Mouse (Mus musculus): ENCODE measurements around the gene Yeats2.
A peak's percentile ranks its signal among the peaks of the same experiment; 100 is the strongest.

The Yeats2 gene

DNA sequence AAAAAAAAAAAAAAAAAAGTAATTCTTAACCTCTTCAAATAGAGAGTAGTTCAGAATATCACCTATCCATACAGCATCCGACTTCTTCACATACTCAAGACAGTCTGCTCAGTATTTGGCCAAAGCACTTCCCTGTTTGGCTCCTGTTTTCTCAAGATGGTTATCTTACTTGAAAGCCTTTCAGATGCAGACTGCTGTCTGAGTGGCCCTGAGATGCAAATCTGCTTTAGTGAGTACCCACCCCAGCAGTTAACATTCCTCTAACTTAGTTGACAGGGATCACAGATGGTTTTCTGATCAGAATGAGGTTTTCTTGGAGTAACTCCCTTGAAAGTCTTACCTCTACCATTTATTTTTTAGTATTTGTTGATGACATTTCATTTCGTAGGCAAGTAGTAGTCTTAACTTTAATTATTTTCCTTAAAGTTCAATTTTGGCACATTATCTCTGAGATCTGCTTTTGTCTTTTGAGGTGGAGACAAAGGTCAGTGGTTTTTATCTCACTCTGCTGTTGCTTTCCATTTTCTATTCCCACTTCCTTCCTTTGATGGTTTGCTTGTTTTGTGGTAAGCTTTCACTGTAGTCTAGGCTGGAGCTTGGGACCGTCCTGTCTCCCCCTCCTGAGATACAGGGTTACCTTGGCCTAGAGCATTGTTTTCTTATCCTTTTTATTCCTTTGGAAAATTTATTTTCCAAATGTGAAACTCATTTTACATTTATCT is 50.5 kb downstream of the Yeats2 start:
- DNase-seq (ENCODE audit: low read depth) = no peak

DNA sequence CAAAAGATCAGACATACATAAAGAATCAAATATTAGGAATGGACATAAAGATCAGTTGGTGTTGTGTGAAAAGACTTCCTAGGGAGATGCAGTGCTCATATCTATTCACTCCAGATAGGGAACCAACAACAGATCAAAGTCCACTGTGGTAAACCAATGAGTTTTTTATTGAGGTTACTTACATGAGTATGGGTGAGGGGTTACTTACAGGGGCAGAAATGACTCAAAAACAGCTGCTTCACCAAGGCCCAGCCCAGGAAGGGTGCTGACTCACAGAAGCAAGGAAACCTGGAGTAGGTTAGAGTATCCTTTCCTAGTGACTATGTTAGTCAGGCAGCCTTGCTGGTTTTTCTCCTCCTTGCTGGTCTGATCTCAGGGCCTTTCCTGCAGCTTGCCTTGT is 51.2 kb downstream of the Yeats2 start:
- no peak for DNase-seq (ENCODE audit: low read depth)

DNA sequence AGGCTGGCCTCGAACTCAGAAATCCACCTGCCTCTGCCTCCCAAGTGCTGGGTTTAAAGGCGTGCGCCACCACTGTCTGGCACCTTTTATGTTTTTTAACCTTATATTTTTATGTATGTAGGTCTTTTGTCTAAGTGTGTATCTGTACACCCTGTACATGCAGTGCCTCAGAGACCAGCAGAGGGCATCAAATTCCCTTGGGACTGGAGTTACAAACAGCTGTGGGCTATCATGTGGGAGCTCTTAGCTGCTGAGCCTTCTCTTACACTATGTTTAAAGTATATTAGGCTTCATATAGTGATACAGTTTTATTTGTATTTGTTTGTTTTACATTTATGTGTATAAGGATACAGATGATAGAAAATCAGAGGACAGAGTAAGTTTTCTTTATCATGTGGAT is 54.7 kb downstream of the Yeats2 start:
- peak; percentile 14 for DNase-seq (ENCODE audit: low read depth)

GRCm38 (mm10) chr16:20196962-20197361 is 56.1 kb downstream of the Yeats2 start:
- no peak for DNase-seq (ENCODE audit: low read depth)

- no peak for DNase-seq (ENCODE audit: low read depth)
Measured at GRCm38 (mm10) chr16:20199501-20200201, 58.8 kb downstream of the Yeats2 start.

- peak; percentile 60 for DNase-seq (ENCODE audit: low read depth)
Measured at GRCm38 (mm10) chr16:20213591-20214226, 72.8 kb downstream of the Yeats2 start.

GRCm38 (mm10) chr16:20222726-20223125 is 81.9 kb downstream of the Yeats2 start:
- no peak for DNase-seq (ENCODE audit: low read depth)

GRCm38 (mm10) chr16:20226676-20227075 is 85.8 kb downstream of the Yeats2 start:
- no peak for DNase-seq (ENCODE audit: low read depth)

DNA sequence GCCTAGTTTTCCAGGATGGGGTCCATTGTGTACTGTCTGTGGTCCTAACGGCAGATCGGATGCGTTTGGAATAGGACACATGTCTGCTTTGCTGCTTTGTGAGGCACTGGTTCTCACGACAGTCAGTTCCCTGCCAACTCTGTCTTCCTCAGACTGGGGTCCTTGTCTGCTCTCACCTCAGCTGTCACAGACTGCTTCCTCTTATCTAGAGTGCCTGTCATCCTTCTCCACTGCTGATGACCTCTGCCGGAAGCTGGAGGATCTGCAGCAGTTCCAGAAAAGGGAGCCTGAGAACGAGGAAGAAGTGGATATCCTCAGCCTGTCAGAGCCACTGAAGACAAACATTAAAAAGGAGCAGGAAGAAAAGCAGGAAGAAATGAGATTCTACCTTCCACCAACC is 86.6 kb downstream of the Yeats2 start:
- DNase-seq (ENCODE audit: low read depth) = no peak

DNA sequence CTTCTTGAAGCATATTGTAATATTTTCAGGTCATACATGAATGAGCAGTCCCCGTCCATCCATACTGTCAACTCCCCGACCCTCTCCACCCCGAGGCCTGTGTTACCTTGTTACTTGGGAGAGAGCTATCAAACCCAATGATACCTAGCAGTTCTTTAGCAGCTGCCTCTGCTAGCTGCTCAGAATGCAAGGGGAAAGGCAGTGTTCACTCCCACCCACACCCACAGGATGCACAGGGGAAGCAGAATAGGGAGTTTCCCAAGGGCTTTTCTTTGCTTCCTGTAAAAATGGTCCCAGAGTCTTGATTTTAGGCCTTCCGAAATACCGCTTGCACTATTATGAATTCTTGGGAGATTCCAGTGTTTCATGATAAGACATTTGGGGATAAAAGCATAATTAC is 87.3 kb downstream of the Yeats2 start:
- no peak for DNase-seq (ENCODE audit: low read depth)

GRCm38 (mm10) chr16:20234406-20234805 is 93.5 kb downstream of the Yeats2 start:
- DNase-seq (ENCODE audit: low read depth) = no peak

DNA sequence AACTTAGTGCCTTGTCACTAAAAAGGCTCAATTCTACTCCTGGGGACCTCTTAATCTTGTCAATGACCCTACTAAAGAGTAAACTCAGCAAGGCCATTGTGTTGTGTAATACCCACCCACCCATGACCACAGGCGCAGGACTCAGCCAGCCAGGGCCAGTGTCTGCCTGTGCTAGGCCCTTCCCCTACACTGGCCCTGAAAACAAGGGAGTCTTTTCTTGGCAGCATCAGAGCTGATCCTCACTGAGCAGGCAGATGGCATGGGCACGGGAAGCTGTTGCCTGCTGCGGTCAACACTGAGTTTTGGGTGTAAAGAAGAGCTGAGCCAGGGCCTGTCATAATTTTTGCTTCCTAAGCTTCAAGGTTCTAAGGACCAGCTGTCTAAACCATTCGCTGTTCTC is 96.6 kb downstream of the Yeats2 start:
- no peak for DNase-seq (ENCODE audit: low read depth)

DNA sequence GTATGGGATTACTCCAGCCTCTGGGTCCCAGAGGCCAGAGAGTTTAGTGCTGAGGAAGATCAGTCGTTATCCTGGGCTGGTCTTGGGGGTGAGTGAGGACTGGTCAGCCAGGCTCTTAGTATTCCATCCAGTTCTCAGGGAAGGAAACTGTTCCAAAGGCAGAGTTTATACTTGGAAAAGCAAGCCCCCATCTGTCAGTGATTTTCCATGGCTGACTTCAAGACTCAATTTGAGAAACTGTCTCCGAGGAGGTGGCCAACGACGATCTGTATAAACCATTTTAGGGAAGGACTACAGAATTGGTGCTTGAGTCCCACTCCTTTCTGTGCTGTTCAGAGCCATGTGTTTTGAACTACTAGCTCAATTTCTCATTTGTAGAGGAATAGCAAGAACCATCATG is 97.8 kb downstream of the Yeats2 start:
- no peak for DNase-seq (ENCODE audit: low read depth)

- DNase-seq (ENCODE audit: low read depth) = no peak
Measured at GRCm38 (mm10) chr16:20240468-20241414, 99.9 kb downstream of the Yeats2 start, which contains the start of gene Map6d1. Gene Map6d1, minus strand, starts transcription at chr16:20241358.

DNA sequence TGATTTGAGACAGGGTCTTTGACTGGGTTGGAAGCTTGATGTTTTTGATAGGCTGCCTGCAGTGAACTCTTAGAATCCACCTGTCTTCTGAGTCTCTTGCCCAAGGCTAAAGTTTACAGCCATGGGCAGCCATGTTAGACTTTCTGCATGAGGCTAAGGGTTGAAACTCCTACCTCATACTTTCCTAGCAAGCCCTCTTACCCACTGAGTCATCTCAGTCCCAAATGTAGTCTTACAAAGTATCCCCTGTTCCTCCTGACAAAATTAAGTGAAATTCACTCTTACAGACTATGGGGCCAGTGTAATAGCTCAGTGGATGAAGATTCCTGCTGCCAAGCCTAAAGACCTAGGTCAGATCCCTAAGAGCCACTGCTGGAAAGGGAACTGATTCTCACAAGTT is 106.2 kb downstream of the Yeats2 start:
- DNase-seq (ENCODE audit: low read depth) = no peak

DNA sequence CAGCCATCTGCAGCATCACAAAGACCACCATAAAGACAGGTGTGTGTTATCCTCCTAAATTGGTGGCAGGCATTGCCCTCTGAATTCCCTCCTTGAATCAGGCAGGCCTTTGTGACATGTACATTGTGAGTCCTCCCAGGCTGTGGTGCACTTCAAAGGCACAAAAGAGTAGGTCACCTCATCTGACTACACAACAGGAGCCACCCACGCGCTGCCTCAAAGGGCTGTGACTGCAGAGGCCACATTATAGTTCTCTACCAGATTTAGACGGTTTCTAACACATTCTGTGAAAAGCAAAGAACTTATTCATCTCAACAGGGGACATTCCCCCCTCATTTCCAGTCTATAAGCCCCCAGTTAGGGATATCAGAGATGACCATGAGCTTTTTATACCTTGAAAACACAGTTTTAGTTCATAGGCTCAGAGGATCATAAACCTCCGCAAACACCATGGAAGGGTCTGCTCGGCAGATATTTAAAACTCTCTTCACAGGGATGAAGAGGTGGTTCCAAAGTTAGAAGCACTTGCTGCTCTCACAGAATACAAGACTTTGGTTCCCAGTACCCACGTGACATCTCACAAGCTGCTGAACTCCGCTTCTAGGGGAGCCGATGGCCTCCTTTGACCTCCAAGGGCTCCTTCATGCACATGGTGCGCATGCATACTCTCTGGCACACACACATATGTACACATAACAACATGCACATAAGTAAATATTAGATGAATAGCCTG is 107.7 kb downstream of the Yeats2 start:
- DNase-seq (ENCODE audit: low read depth) = no peak

DNA sequence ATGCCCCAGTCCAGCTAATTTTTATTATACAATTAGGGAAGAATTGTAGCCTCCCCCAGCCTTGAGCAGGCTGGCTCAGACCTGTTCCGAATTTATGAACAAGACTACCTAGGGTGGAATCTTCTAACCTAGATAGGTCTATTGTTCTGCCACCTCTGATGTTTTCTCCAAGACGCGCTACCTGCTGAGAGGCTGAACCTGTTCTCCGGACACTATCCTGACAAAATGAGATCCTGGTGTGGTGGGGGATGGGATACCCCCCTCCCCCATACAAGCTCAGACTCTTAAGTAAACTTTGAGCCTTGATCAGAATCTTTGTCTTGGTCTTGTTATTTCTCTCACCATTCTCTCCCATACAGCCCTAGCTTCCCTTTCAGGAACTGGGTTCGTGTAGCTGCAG is 117.1 kb downstream of the Yeats2 start:
- no peak for DNase-seq (ENCODE audit: low read depth)

- no peak for DNase-seq (ENCODE audit: low read depth)
Measured at GRCm38 (mm10) chr16:20265089-20265488, 124.2 kb downstream of the Yeats2 start.

DNA sequence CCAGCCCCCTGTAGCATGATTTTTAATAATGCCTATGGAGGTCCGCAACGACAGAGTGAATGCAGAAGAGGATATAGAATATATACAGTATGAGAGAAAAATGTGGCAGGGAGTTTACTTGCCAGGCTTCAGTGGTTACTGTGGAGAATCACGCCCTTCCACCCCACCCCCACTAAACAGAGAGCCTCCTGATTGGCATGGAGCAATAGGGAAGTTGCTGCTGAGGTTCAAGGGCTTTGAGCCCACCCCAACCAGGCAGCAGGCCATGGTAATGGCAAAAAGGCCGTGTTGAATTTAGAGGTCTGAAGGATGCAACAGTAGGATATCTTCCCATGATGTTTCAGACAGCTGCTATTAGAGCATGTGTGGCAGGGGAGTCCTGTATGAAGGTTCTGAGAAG is 130.5 kb downstream of the Yeats2 start:
- DNase-seq (ENCODE audit: low read depth) = peak; percentile 5

- DNase-seq (ENCODE audit: low read depth) = no peak
Measured at GRCm38 (mm10) chr16:20272994-20273393, 132.1 kb downstream of the Yeats2 start.

DNA sequence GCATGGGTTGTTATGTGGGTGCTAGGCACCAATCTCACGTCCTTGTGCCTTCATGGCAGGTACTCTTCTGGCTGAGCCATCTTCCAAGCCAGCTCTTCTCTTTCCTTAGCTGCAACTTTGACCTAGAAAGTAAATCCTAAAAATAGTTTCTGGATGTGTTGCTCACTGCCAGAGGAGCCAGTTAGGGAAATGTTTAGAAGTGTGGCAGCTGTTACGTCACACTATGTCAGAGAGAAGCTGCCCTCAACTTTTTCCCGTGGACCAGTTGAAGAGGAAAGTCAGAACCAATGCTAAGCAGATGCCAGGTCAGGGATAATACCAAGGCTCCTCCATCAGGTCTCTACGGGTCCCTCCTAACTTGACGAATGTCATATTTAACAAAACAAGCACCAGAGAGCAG is 138.5 kb downstream of the Yeats2 start:
- DNase-seq (ENCODE audit: low read depth) = no peak
